19 mouse cellular contexts compared by ENCODE assay signal in the genomic region with DNA sequence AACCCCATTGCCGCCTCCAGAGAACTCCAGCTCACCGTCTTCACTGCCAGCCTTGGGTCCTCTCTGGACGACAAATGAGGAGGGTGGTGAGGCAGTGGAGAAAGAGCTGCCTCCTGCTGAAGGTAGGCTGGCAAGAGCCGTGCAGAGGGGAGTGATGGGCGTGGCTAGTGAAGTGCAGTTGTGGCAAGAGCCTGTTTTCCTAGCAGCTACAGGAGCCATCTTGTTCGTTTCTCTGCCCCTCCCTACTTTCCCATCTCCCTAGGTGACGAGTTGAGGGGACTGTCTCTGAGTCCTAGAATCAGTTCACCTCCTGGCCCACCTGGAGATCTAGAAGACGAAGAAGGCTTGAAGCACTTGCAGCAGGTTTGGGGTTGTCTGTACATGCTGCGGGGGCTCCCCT. TPM values are rescaled to one million over a fixed set of nuclear protein-coding genes. Genes with fewer than 3 reads are reported as not detected.
"Had no signal": no experiment of that assay in that cellular context is flagged by ENCODE, and none has a peak within 500 bp of the region (broad histone marks: within the 10 kb centered on the region; RNA-seq: fewer than 3 reads in every experiment).

No protein-coding gene starts in this region.

- H3K27ac ChIP-seq: kidney, postnatal 0 days; layer of hippocampus, adult 2 months had no signal

- H3K4me3 ChIP-seq: layer of hippocampus, adult 2 months; liver, embryonic 13.5 days had no signal

- H3K9me3 ChIP-seq: liver, embryonic 13.5 days had no signal

- H3K4me2 ChIP-seq: liver, embryonic 13.5 days; lung, embryonic 14.5 days; midbrain, embryonic 11.5 days had no signal

- H3K9ac ChIP-seq: liver, embryonic 13.5 days; lung, embryonic 14.5 days had no signal

- DNase-seq: kidney, adult 2 months; kidney, postnatal 25 days; layer of hippocampus, adult 9-11 months; liver, embryonic 13.5 days; lung, embryonic 14.5 days; midbrain, embryonic 14.5 days; right cerebral cortex, postnatal 4 days; thymus, postnatal 25 days had no signal

- H3K27me3 ChIP-seq: liver, embryonic 13.5 days had no signal

- ATAC-seq: intestine, postnatal 0 days had no signal

RNA-seq across cellular contexts. Expression of gene Epo, which starts 11.2 kb away (rescaled TPM):
- polyA plus RNA-seq: intestine, postnatal 0 days; kidney, adult 2 months; kidney, embryonic 14.5 days; kidney, postnatal 0 days; large intestine, adult 2 months; liver, adult 2 months; midbrain, embryonic 14.5 days; midbrain, postnatal 0 days; neural tube, embryonic 14.5 days; thymus, postnatal 0 days had no signal

RNA-seq across cellular contexts. Expression of gene Actl6b, which starts 31.5 kb away (rescaled TPM):
- polyA plus RNA-seq: kidney, embryonic 14.5 days; kidney, postnatal 0 days; limb, embryonic 11.5 days; liver, adult 2 months; lung, embryonic 14.5 days had no signal
